Mouse (Mus musculus) heart, postnatal 25 days (tissue): ENCODE measurements around the gene Hoxc12. TPM values are rescaled to one million over a fixed set of nuclear protein-coding genes. Genes with fewer than 3 reads are reported as not detected.

Source experiments
- DNase-seq: peaks from one replicate; pipeline ENCODE4 v3.0.0; 2022; ENCODE audit warnings: low spot score
- intact Hi-C: fragments of 180-260 bp; cut with DNase I; formaldehyde crosslinking; loops from one replicate; pipeline ENCODE4 v1.15.1; 2025
- total RNA-seq, 2 experiments: library from RNA; stranded (reverse); gene quantifications; 2 replicates each; pipeline ENCODE4 v1.2.3; 2021

Gene Hoxc12
- total RNA-seq = not detected

DNA sequence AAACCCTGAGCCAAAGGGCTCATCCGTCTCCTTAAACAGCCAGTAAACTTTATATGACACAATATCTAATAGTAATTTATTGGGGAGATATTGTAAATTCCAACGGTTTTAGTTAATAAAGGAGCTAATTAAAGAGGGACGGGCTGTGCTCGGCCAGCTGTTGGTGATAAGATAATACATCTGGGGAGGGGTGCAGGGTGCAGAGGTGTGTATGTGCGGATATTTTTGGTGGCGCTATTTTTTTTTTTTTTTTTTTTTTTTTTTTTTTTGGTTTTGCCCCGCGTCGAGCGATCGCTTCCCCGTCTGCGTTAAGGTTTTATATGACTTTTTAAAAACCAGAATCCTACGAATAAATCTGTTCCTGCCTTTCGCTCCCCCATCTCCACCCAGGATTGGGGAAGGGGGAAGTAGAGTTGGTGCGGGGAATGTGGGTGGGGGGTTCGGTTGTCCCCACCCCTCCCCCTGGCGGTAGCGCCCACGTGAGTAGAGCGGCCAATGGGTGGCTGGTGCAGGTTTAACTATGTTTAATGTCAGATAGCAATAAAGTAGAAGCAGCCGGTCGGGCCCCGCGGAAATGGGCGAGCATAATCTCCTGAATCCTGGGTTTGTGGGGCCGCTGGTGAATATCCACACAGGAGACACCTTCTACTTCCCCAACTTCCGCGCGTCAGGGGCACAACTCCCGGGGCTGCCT lies at the start of gene Hoxc12:
Gene Hoxc12 (plus strand): TSS at position 479 of the 694 bp plus-strand sequence.
- intact Hi-C loops = no loop called here
- no peak for DNase-seq

DNA sequence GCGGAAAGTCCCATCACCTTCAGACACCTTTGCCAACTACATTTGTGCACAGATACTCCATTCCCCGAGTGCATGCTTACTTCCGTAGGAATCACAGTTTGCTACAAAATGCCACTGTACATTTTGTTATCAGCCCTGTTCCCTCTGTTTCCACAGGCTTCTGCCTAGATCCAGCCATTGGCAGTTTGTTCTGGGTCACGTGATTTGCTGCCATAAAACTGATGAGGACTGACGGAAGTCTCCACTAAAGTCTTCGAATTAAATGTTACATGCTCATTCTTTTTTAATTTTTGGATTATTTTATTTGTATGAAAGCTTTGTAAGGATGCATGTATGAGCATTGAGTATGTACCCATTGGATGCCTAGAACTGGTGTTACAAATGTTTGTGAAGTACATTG lies 41.4 kb upstream of the Hoxc12 start:
- DNase-seq = no peak
- intact Hi-C loops = no loop called here

DNA sequence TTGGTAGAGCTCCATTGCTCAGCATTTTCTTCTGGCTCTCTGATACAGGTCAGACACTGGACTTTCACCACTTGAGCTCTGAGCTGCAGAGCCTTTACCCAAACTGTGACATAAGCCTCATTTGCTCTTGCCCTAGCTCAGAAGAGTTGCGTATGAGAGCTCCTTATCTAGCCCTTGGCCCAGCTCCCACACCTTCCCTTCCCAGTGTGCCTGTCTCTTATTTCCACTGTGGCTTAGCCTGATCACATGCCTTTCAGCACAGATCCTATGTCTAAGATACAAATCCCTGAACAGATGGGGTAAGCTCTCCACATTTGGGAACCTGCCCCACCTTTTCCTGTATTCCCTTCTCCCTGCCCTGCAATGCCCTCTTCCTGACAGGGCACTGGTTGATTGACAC lies 31.6 kb upstream of the Hoxc12 start:
- no peak for DNase-seq
- intact Hi-C loops = no loop called here

DNA sequence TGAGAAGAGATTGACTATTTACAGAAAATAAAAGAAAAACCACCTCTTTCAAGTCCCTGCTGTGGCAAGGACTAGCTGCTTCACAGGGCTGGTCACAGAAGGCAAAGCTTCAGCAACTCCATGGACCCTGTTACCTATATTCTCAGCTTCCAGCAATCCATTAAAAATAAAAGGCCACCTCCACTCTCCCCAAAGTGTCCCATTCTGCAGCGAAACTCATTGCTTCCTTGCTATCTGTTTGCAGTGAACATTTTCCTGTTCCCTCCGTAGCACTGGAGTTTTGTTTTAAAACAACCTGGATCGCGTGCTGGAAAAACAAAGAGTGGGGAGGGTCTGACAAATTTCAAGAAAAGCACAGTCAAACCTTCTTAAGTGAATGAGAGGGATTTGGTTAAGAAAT lies 27.0 kb upstream of the Hoxc12 start:
- intact Hi-C loops = no loop called here
- DNase-seq = no peak

DNA sequence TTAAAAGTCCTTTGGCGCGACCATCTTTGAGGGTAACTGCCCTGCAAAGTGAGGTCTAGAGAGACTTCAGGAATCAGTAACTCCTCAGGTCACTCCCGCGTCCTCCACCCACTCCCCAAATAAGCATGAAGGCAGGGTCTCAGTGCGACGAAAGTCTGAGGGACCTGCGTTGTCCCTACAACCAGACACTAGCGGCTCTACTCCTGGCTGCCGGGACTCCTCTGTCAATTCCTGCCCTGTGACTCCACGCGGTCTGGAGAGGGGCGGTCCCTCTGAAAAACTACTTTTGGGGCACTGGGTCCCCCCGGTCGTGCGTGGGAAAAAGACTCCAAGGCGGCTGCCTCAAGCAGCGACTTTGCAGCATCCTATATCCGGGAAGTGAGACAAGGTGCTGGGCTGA lies 26.5 kb upstream of the Hoxc12 start:
- no peak for DNase-seq
- intact Hi-C loops = no loop called here

DNA sequence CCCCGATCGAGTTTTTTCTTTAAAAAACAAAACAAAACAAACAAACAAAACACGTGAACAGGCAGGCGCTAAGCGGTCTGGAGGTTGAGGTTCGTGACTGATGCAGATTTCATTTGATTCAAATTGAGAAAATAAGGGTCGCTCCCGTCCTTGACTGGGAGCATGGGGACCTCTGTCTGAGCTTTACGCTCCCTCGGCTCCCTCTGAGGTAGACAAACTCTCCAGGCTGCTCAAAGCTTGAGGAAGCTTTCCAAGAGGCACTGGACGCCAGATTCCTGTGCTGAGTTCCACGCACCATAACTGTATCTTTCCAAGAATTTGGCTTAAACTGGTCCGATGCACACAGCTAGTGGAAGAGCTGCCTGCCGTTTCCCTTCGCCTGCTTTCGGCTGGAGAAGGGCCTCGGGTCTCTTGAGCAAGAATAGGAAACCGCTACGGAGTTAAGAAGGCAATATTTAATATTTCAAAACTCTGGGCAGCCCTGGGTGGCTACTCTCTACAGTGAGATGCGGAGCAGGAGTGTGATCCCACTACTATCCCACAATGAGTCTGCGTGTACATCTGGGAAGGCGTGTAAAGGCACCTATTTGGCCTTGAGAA lies 26.0 kb upstream of the Hoxc12 start:
- intact Hi-C loops = no loop called here
- DNase-seq = no peak

DNA sequence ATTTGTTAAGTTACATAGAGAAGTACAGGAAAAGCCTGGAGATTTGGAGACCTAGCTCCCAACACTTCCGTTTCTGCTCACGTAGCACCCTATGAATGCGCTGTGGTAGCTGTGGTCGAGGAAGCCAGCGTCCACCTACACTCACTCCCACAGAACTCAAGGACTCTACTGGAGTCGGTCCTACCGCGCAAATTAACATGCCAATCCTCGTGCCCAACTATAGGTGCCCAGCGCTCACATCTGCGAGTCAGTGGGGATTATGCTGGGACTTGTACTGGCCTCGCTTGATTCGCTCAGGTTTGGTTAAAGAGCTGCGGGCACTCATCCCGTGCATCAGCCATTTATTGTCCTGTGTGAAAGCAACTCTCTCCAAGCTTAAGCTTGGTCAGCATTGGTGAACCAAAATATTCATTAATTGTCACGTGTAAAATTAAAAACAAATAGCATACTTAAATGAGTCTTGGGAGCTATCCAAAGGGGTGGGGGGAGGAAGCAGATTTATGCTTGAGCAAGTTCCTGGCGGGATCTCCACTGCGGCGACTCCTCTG lies 23.4 kb upstream of the Hoxc12 start:
- no peak for DNase-seq
- intact Hi-C loops = no loop called here

DNA sequence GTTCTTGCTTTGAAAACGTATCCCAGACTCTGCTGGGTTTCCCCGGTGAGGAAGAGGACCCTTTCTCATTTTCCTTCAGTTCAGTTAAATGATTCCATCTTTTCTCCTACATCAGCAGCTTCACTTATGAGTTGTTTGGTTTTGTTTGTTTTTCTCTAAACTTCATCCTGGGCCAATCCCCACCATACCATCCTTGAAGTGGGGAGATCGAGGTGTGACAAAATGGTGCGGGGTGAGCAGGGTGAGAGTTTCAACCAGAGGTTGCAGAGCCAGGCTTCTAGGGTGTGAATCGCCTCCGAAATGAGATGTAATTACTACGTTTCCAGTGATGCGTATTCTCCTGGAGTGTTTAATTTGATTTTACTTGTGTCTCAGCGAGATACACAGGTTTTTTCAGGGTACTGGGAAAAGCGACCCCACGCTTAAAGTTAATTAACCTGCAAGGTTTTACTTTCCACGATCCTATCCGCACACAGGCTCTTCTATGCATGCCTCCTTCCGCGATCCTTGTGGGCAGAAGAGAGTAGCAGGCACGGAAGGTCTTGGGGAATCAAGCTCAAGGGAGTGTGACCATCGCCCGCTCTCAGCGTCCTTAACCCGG lies 18.5 kb upstream of the Hoxc12 start:
- no peak for DNase-seq
- intact Hi-C loops = no loop called here

DNA sequence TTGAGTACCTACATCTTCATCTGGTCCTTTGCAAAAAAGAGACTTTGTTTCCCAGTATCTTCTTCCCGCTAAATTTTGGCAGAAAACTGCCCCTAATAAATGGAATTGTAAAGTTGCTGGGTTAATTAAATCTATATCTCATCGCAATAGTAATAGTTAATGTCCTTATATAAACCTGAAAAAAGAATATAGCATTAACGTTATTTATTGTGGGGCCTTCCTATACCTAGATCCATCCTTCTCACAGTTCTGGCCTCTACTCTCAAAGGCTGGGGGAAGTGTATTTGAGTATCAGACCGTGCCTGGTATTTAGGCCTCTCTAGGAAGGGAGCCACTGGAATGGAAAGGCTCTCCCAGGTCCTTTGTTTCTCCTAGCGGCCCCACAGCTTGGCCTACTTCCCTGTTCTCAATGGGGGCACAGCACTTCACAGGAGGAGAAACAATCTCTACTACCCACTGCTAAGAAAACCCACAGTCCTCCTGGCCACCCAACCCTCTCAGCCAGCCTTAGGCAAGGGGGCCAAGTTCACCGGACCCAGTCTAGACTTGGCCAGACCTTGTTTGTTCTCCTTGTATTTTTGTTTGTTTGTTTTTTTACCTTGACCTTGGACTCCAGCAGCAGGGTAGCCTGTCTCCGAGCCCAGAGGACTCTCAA lies 17.8 kb upstream of the Hoxc12 start:
- intact Hi-C loops = no loop called here
- DNase-seq = no peak

DNA sequence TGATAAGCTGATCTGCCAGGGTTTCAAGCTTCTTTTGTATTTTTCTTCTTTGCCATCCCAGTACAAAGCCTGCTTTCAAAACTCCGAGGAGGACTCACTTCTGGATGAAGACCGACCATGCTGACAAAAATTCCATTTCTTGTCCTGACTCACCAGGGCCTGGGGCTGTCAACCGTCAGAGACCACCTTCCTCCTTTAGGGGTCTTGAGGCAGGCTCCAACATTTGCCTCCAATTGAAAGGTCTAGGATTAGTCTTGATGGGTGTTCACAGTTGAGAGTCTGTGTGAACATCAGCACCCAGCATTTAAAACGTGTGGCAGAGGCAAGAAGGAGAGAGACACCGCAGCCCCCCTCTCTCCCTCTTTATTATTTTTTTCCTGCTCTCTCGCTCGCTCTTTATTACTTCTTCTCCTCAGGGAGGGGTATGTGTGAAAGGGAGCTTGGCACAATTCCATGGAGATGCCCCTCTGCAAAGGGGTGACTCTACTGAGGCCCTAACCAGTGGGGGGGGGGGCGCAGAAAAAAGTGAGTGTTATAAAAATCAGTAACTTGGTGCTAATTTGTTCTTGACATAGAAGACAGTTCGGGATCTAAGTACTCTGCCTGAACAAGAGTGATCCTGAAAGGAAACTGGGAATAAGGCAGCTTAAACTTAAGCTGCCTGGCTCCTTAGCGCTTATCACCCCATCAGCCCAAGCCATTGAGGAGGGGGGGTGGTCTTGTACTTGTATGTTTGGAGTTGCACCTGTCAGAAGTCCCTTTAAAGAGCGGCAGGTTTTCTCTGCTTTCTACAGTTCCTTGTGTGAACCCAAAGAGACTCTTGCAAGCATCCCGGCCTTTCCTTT lies 17.0 kb upstream of the Hoxc12 start:
- intact Hi-C loops = no loop called here

DNA sequence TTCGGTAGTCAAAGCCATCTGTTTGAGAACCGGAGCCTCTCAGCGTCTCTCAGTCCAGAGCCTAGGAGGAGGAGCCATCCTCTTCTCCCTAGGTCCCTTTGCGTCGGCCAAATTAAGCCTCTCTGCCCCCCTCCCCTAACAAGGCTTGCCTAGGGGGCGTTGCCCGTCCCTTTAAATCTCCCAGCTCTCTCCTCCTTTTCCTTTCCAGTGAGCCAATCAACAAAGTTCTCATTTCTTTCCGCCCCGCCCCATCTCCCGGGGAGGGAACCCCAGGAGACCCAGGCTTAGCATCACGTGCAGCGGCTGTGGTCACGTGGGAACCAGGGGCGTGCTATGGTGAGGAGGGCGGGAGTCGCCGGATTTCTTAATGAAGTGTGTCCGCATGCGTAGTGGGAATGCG lies 15.9 kb upstream of the Hoxc12 start:
- intact Hi-C loops = no loop called here
- DNase-seq = peak; percentile 6

More for the DNA sequence above, 17.0 kb upstream of the Hoxc12 start:
- no peak for DNase-seq

DNA sequence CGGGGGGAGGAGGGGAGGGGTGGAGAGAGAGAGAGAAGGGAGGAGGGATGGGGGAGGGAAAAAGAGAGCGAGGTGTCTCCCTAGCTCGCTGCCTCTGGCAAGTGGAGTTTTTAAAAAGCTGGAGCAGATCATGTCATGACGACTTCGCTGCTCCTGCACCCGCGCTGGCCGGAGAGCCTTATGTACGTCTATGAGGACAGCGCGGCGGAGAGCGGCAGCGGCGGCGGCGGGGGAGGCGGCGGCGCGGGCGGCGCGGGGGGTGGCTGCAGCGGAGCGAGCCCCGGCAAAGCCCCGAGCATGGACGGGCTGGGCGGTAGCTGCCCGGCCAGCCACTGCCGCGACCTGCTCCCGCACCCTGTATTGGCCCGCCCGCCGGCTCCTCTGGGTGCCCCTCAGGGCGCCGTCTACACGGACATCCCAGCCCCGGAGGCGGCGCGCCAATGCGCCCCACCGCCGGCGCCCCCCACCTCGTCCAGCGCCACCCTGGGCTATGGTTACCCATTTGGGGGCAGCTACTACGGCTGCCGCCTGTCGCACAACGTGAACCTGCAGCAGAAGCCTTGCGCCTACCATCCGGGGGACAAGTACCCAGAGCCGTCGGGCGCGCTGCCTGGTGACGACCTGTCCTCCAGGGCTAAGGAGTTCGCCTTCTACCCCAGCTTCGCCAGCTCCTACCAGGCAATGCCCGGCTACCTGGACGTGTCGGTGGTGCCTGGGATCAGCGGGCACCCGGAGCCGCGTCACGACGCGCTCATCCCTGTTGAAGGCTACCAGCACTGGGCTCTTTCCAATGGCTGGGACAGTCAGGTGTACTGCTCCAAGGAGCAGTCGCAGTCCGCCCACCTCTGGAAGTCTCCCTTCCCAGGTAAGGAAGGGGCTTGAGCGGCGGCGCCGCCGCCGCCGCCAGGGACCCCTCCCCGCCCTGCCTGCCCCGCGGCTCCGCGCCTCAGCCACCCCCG lies 15.2 kb upstream of the Hoxc12 start, which contains the start of gene Hoxc13:
Gene Hoxc13 (plus strand): TSS at position 51 of the 959 bp plus-strand sequence.
- no peak for DNase-seq
- intact Hi-C loops = no loop called here

DNA sequence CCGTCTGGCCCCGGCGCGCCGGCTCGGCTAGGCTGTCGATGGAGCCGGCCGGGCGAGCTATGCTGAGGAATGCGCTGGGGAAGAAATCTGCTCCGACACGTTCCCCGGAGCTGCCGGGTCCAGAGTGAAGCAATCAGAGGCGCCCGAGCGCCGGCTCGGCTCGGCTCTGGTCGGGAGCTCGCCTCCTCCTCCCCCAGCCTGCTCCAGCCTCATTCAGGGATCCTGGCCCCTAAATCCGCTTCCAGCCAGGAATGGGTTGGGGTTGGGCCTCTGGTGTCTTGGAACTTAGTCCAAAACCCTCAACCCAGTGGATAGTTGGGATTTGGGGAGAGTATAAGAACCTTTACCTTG lies 14.6 kb upstream of the Hoxc12 start:
- intact Hi-C loops = no loop called here
- DNase-seq = no peak

DNA sequence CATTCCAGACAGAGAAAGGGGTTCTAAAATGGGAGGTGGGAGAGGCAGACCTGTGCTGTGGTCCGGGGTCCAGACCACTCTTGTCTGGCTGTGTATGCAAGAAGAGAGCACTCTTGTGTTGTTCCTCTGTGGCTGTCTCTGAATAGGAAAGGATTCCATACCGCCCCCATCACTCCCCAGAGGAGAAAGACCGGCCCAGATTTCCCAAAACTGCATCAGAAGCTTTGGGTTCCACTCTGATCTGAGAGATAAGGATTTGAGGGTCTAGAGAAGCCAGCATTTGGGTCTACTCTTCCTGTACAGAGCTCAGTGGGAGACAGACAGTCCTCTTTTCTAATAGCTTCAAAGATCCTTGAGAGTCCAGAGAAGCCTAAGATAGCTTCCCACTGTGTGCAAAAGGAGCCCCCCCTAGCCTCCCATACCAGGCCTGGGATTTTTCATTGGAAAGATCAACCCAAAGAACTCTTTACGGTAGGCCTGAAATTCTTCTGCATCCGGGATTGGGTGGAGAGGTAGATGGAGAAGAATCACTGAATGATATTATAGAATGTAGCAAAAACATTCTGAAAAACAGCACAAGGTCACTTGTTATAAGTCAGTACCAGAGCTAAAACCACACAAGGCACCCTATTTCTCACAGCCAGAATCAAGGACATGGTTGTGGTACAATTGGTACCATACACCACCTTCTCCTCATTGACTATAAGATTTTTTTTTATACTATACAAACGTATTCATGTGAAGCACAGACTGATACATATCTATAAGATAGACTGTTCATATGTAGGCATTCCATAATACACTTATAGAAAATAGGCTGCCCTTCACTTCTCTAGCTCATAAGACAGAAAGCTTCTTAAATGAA lies 13.7 kb upstream of the Hoxc12 start:
- intact Hi-C loops = no loop called here
- no peak for DNase-seq

DNA sequence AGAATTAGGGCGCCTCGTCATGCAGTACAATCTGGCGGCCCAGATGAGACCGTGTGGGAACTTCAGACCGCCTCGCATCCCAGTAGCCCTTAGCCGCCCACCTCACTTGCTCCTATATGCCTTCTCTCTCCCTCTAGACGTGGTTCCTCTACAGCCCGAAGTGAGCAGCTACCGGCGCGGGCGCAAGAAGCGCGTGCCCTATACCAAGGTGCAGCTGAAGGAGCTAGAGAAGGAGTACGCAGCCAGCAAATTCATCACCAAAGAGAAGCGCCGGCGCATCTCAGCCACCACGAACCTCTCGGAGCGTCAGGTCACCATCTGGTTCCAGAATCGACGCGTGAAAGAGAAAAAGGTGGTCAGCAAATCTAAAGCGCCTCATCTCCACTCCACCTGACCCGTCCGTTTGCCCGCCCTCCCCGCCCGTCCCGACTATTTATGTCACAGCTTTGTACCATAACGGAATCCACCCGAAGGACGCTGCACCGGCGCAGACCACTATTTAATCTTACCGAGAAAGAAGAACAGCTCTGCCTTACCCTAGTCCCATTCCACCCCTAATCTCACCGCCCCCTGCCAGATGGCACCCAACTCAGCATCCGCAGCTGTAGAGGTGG lies 9.4 kb upstream of the Hoxc12 start:
- intact Hi-C loops = no loop called here
- no peak for DNase-seq

DNA sequence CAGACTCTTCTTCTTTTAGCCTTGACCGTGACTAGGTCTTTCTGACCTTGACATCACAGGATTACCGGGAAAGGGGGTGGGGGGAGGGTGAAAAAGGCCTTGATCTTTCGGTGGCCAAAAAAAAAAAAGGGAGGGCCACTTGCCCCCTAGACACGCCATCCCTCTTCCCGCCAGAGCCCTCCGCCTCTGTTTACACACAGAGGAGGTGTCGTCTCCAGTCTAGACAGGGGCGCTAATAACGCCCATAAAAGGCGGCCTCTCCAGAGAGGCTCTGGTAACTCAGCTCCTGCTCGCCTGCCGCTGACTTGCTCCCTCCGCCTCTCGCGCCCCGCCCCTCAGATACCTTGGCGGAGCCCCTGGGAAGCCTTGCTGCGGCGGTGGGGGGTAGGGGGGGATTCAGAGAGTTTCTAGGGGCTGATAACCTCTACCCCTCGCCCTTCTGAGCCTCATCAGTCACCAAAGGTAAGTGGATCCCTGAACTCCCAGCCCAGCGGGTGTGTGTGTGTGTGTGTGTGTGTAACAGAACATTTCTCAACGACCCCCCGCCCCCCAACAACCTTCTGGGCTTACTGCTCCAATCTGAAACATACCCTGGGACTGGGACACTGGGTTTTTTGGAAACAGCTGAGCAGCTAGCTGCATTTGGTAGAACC lies 4.7 kb upstream of the Hoxc12 start:
- no peak for DNase-seq
- intact Hi-C loops = no loop called here

DNA sequence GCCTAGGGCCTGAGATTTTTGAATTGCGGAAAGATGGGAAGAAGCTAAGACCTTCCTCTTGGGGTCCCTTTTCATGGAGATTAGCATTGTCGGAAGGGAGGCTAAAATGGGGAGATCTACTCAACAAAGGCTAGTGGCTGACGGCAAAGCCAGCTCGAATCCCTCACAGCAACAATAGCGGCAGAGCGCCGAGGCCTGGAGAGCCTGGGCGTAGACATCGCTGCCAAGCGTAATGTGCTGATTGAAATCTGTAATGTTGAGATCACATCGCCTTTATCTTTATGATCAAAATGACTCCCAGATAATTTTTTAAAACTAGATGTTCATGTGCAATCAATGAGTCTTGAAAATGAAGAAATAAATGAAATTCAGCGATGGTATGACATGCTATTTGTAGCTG lies 2.1 kb upstream of the Hoxc12 start:
- intact Hi-C loops = no loop called here
- DNase-seq = no peak
